ENCODE assay signal across 10 mouse cellular contexts in the genomic region with DNA sequence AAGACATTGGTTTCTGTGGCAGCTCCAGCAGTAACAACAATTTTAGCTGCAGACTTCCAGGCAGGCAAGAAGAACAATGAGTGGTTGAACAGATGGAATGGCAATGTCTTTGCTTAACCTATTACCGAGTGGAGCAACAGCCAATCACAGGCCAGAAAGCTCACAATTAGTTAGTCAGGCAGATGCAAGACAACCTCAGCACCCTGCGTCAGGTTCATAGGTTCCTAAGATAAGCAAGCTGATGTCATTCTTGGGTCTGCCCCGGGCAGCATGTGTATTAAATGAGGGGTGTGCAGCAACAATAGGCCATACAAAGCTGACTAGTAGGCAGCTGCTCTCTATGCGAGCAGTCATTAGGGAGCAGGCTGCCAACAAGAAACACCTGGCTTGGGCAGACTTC. TPM values are rescaled to one million over a fixed set of nuclear protein-coding genes. Genes with fewer than 3 reads are reported as not detected.
A peak's percentile ranks its signal among the peaks of the same experiment; 100 is the strongest.
DNase-seq lines count a peak whose midpoint lies in the region; ATAC-seq and TF ChIP-seq lines count a peak whose summit lies in the region.
"Had no signal": no experiment of that assay in that cellular context is flagged by ENCODE, and none has a peak within 500 bp of the region (broad histone marks: within the 10 kb centered on the region; RNA-seq: fewer than 3 reads in every experiment).

No protein-coding gene starts in this region.

- H3K27me3 ChIP-seq in forebrain, embryonic 16.5 days (replicated peaks; ENCODE audit: control insufficient read depth, insufficient read depth, low read length): no peaks in the 10 kb centered on the region
- no peaks in the 10 kb centered on the region for H3K27me3 ChIP-seq in limb, embryonic 12.5 days
- H3K27me3 ChIP-seq in stomach, embryonic 14.5 days (ENCODE audit: control insufficient read depth, insufficient read depth, low read length): no peaks in the 10 kb centered on the region

- no peak overlapping the region for H3K4me3 ChIP-seq in left cerebral cortex, adult 2 months
- peak overlapping the region; percentile 48 for H3K4me3 ChIP-seq in forebrain, embryonic 16.5 days (replicated peaks; ENCODE audit: low read length)
- 0 out of 2 replicates have a peak overlapping the region, but pooled peaks have one; percentile 3 for H3K4me3 ChIP-seq in limb, embryonic 12.5 days (replicated peaks)
- no peak overlapping the region for H3K4me3 ChIP-seq in stomach, embryonic 14.5 days (ENCODE audit: low read depth, low read length)

- 4% methylated on average over 4 of the region's 4 CpGs for WGBS in forebrain, embryonic 16.5 days
- 10% methylated on average over 4 of the region's 4 CpGs for WGBS in limb, embryonic 12.5 days
- 26% methylated on average over 4 of the region's 4 CpGs for WGBS in stomach, embryonic 14.5 days

- peak overlapping the region; percentile 55 for H3K4me2 ChIP-seq in forebrain, embryonic 16.5 days (ENCODE audit: low read length)
- H3K4me2 ChIP-seq in limb, embryonic 12.5 days: peak overlapping the region; percentile 37; the same call in 1 of the 2 replicates
- no peak overlapping the region for H3K4me2 ChIP-seq in stomach, embryonic 14.5 days (replicated peaks; ENCODE audit: low read depth, low read length)

- H3K27ac ChIP-seq in left cerebral cortex, adult 2 months: no peak overlapping the region
- peak overlapping the region; percentile 90 for H3K27ac ChIP-seq in forebrain, embryonic 16.5 days (ENCODE audit: low read length)
- peak overlapping the region; percentile 74 for H3K27ac ChIP-seq in limb, embryonic 12.5 days
- H3K27ac ChIP-seq in stomach, embryonic 14.5 days (ENCODE audit: low read length): no peak overlapping the region

- no peaks in the 10 kb centered on the region for H3K9me3 ChIP-seq in forebrain, embryonic 16.5 days (ENCODE audit: control insufficient read depth, low read length)
- H3K9me3 ChIP-seq in limb, embryonic 12.5 days: no peaks in the 10 kb centered on the region
- no peaks in the 10 kb centered on the region for H3K9me3 ChIP-seq in stomach, embryonic 14.5 days (ENCODE audit: control insufficient read depth, low read depth, low read length)

- TF ChIP-seq CTCF in left cerebral cortex, adult 2 months (IDR thresholded peaks at IDR 0.05): no peak

- intact Hi-C loops in left cerebral cortex, postnatal 4 days (cut with DNase I): loop anchor here (5.0 kb wide), 1 partner anchor 37 kb away; no protein-coding TSS in a partner anchor
- intact Hi-C loops in left cerebral cortex, adult 2 months (cut with DNase I): no loop called here

- peak; percentile 84 for ATAC-seq in forebrain, embryonic 16.5 days
- ATAC-seq in limb, embryonic 12.5 days (ENCODE audit: insufficient number of reproducible peaks, insufficient read depth, low FRiP score, low TSS enrichment, low read depth): peak; percentile 47
- ATAC-seq in stomach, embryonic 14.5 days (ENCODE audit: insufficient number of reproducible peaks, insufficient read depth, low FRiP score, low read depth): 0 out of 2 replicates have a peak, but pooled peaks have one; percentile 69

- H3K4me1 ChIP-seq in forebrain, embryonic 16.5 days (replicated peaks; ENCODE audit: control insufficient read depth, insufficient read depth, low read length): peaks cover 35% of the 10 kb centered on the region
- H3K4me1 ChIP-seq in limb, embryonic 12.5 days (replicated peaks): peaks cover 32% of the 10 kb centered on the region
- H3K4me1 ChIP-seq in stomach, embryonic 14.5 days (ENCODE audit: control insufficient read depth, insufficient read depth, low read length): 0 out of 2 replicates have a peak, but pooled peaks cover 5% of the 10 kb centered on the region

- H3K36me3 ChIP-seq in forebrain, embryonic 16.5 days (ENCODE audit: control insufficient read depth, insufficient read depth): no peaks in the 10 kb centered on the region
- no peaks in the 10 kb centered on the region for H3K36me3 ChIP-seq in limb, embryonic 12.5 days
- H3K36me3 ChIP-seq in stomach, embryonic 14.5 days (ENCODE audit: control insufficient read depth, insufficient read depth, low read length): no peaks in the 10 kb centered on the region

- DNase-seq in left cerebral cortex, postnatal 4 days: peak; percentile 22
- DNase-seq in left cerebral cortex, adult 2 months (ENCODE audit: extremely low spot score in 1 of 2, low spot score in 2 of 2): no peak
- no peak for DNase-seq in right cerebral cortex, adult 2 months (ENCODE audit: low spot score in 2 of 2)
- no peak for DNase-seq in left cerebral cortex, adult 11 months (ENCODE audit: low spot score)
- DNase-seq in adrenal gland, postnatal 25 days: no peak
- DNase-seq: kidney, postnatal 25 days; thymus, adult 18-20 months had no signal

- peak overlapping the region; percentile 59 for H3K9ac ChIP-seq in forebrain, embryonic 16.5 days (replicated peaks; ENCODE audit: low read depth, low read length)
- no peak overlapping the region for H3K9ac ChIP-seq in limb, embryonic 12.5 days (replicated peaks)
- H3K9ac ChIP-seq in stomach, embryonic 14.5 days (replicated peaks; ENCODE audit: low read depth, low read length): no peak overlapping the region

RNA-seq across cellular contexts. Expression of a gene that starts 19.1 kb away (rescaled TPM):
- 10 to 100 TPM; 13.5 to 14.8 TPM for total RNA-seq in left cerebral cortex, postnatal 4 days (2021)
- total RNA-seq in left cerebral cortex, adult 2 months (2021): 10 to 100 TPM; 15.1 to 16.2 TPM
- polyA plus RNA-seq in forebrain, embryonic 16.5 days (2015; fragmentation: Nextera tagmentation; extraction: Ambion mirVana): 6.4 and 7.4 TPM in 2 replicates
- polyA plus RNA-seq in limb, embryonic 12.5 days (2016; fragmentation: Nextera tagmentation; extraction: Ambion mirVana): 2.8 and 3.4 TPM in 2 replicates
- polyA plus RNA-seq in stomach, embryonic 14.5 days (2014; fragmentation: Nextera tagmentation; extraction: Ambion mirVana): 4.9 TPM in 2 replicates
- 19.5 and 20.3 TPM in 2 replicates for total RNA-seq in adrenal gland, postnatal 25 days (2021)

Comparison
In these comparisons a context has a peak if more than half of its experiments do, and no peak if none do; other contexts are left out.
1. H3K27ac ChIP-seq: peak in forebrain, embryonic 16.5 days (single experiment) and limb, embryonic 12.5 days (single experiment); none in left cerebral cortex, adult 2 months (single experiment) and stomach, embryonic 14.5 days (single experiment).
2. H3K4me3 ChIP-seq: peak in forebrain, embryonic 16.5 days (single experiment) and limb, embryonic 12.5 days (single experiment); none in left cerebral cortex, adult 2 months (single experiment) and stomach, embryonic 14.5 days (single experiment).
3. Peak in every context shown above with its lines, with median percentiles within 50 percentile points of each other: ATAC-seq.